In genomic region chr5:140174066-140174465, GRCm38 (mm10) we compare ENCODE assay signal across 19 mouse cellular contexts.
A peak's percentile ranks its signal among the peaks of the same experiment; 100 is the strongest.
DNase-seq lines count a peak whose midpoint lies in the region; ATAC-seq lines count a peak whose summit lies in the region.
"Had no signal": no experiment of that assay in that cellular context is flagged by ENCODE, and none has a peak within 500 bp of the region (broad histone marks: within the 10 kb centered on the region; RNA-seq: fewer than 3 reads in every experiment).

No protein-coding gene starts in this region.

- no peaks in the 10 kb centered on the region for H3K36me3 ChIP-seq in embryonic facial prominence, embryonic 11.5 days (replicated peaks; ENCODE audit: control insufficient read depth, insufficient read depth, low read depth, low read length)
- no peaks in the 10 kb centered on the region for H3K36me3 ChIP-seq in embryonic facial prominence, embryonic 10.5 days (replicated peaks)
- H3K36me3 ChIP-seq in forebrain, embryonic 14.5 days (ENCODE audit: control insufficient read depth, insufficient read depth, low read length): no peaks in the 10 kb centered on the region
- no peaks in the 10 kb centered on the region for H3K36me3 ChIP-seq in midbrain, embryonic 11.5 days (ENCODE audit: control insufficient read depth, insufficient read depth, low read length)
- H3K36me3 ChIP-seq in liver, embryonic 11.5 days (ENCODE audit: control insufficient read depth, insufficient read depth, low read length): no peaks in the 10 kb centered on the region
- H3K36me3 ChIP-seq: limb, embryonic 15.5 days had no signal

- no peak overlapping the region for H3K27ac ChIP-seq in embryonic facial prominence, embryonic 11.5 days (replicated peaks; ENCODE audit: low read depth, low read length)
- no peak overlapping the region for H3K27ac ChIP-seq in embryonic facial prominence, embryonic 10.5 days (replicated peaks)
- H3K27ac ChIP-seq in forebrain, embryonic 14.5 days (ENCODE audit: low read depth, low read length): peak overlapping the region; percentile 0; the same call in 1 of the 2 replicates
- H3K27ac ChIP-seq in midbrain, embryonic 11.5 days (ENCODE audit: low read depth, low read length): peak overlapping the region; percentile 44; the same call in 1 of the 2 replicates
- H3K27ac ChIP-seq in liver, embryonic 11.5 days (ENCODE audit: low read depth, low read length): no peak overlapping the region
- H3K27ac ChIP-seq: limb, embryonic 15.5 days had no signal

- no peak overlapping the region for H3K4me2 ChIP-seq in embryonic facial prominence, embryonic 11.5 days (ENCODE audit: low read depth, low read length)
- no peak overlapping the region for H3K4me2 ChIP-seq in forebrain, embryonic 14.5 days (ENCODE audit: low read length)
- H3K4me2 ChIP-seq in midbrain, embryonic 11.5 days: no peak overlapping the region
- no peak overlapping the region for H3K4me2 ChIP-seq in liver, embryonic 11.5 days
- H3K4me2 ChIP-seq: limb, embryonic 15.5 days had no signal

- 37% methylated on average over 3 of the region's 3 CpGs for WGBS in embryonic facial prominence, embryonic 11.5 days
- WGBS in embryonic facial prominence, embryonic 10.5 days: 34% methylated on average over 3 of the region's 3 CpGs
- 7% methylated on average over 3 of the region's 3 CpGs for WGBS in forebrain, embryonic 14.5 days
- WGBS in midbrain, embryonic 11.5 days: 19% methylated on average over 3 of the region's 3 CpGs
- 61% methylated on average over 3 of the region's 3 CpGs for WGBS in liver, embryonic 11.5 days

- H3K9ac ChIP-seq in embryonic facial prominence, embryonic 11.5 days (replicated peaks; ENCODE audit: low read length): peak overlapping the region; percentile 9; the same call in 1 of the 2 replicates
- no peak overlapping the region for H3K9ac ChIP-seq in forebrain, embryonic 14.5 days (ENCODE audit: low read length)
- H3K9ac ChIP-seq in midbrain, embryonic 11.5 days (ENCODE audit: low read length): no peak overlapping the region
- no peak overlapping the region for H3K9ac ChIP-seq in liver, embryonic 11.5 days (ENCODE audit: low read depth, low read length)
- H3K9ac ChIP-seq: limb, embryonic 15.5 days; liver, postnatal 0 days had no signal

- H3K27me3 ChIP-seq in embryonic facial prominence, embryonic 11.5 days (ENCODE audit: control insufficient read depth, insufficient read depth, low read length): no peaks in the 10 kb centered on the region
- H3K27me3 ChIP-seq in embryonic facial prominence, embryonic 10.5 days (replicated peaks; ENCODE audit: low read depth, poor library complexity, severe bottlenecking): no peaks in the 10 kb centered on the region
- no peaks in the 10 kb centered on the region for H3K27me3 ChIP-seq in forebrain, embryonic 14.5 days (replicated peaks; ENCODE audit: control insufficient read depth, insufficient read depth, low read length)
- no peaks in the 10 kb centered on the region for H3K27me3 ChIP-seq in midbrain, embryonic 11.5 days (ENCODE audit: control insufficient read depth, insufficient read depth, low read length)
- H3K27me3 ChIP-seq in liver, embryonic 11.5 days (replicated peaks; ENCODE audit: control insufficient read depth, insufficient read depth, low read length): no peaks in the 10 kb centered on the region
- H3K27me3 ChIP-seq: limb, embryonic 15.5 days had no signal

- H3K4me1 ChIP-seq in embryonic facial prominence, embryonic 11.5 days (ENCODE audit: control insufficient read depth, insufficient read depth, low read length): no peaks in the 10 kb centered on the region; the same call in 1 of the 2 replicates
- peaks cover 22% of the 10 kb centered on the region for H3K4me1 ChIP-seq in embryonic facial prominence, embryonic 10.5 days
- peaks cover 15% of the 10 kb centered on the region for H3K4me1 ChIP-seq in forebrain, embryonic 14.5 days (ENCODE audit: control insufficient read depth, insufficient read depth, low read length)
- H3K4me1 ChIP-seq in midbrain, embryonic 11.5 days (ENCODE audit: control insufficient read depth, insufficient read depth, low read length): peaks cover 15% of the 10 kb centered on the region
- peaks cover 2% of the 10 kb centered on the region for H3K4me1 ChIP-seq in liver, embryonic 11.5 days (replicated peaks; ENCODE audit: control insufficient read depth, insufficient read depth, low read length)

- no peaks in the 10 kb centered on the region for H3K9me3 ChIP-seq in embryonic facial prominence, embryonic 11.5 days (replicated peaks; ENCODE audit: control insufficient read depth, low read length)
- H3K9me3 ChIP-seq in embryonic facial prominence, embryonic 10.5 days: no peaks in the 10 kb centered on the region
- H3K9me3 ChIP-seq in forebrain, embryonic 14.5 days (replicated peaks; ENCODE audit: control insufficient read depth, low read length): no peaks in the 10 kb centered on the region
- H3K9me3 ChIP-seq in midbrain, embryonic 11.5 days (ENCODE audit: control insufficient read depth, low read length): no peaks in the 10 kb centered on the region
- no peaks in the 10 kb centered on the region for H3K9me3 ChIP-seq in liver, embryonic 11.5 days (ENCODE audit: control insufficient read depth, low read length)
- H3K9me3 ChIP-seq: limb, embryonic 15.5 days had no signal

- H3K4me3 ChIP-seq in embryonic facial prominence, embryonic 11.5 days (ENCODE audit: low read depth, low read length): no peak overlapping the region
- H3K4me3 ChIP-seq in embryonic facial prominence, embryonic 10.5 days: no peak overlapping the region
- H3K4me3 ChIP-seq in forebrain, embryonic 14.5 days (ENCODE audit: low read depth, low read length): no peak overlapping the region
- no peak overlapping the region for H3K4me3 ChIP-seq in midbrain, embryonic 11.5 days (ENCODE audit: low read depth, low read length)
- no peak overlapping the region for H3K4me3 ChIP-seq in liver, embryonic 11.5 days (ENCODE audit: low read depth, low read length)
- H3K4me3 ChIP-seq: limb, embryonic 15.5 days had no signal

- ATAC-seq in embryonic facial prominence, embryonic 11.5 days (replicated peaks; ENCODE audit: insufficient number of reproducible peaks, low FRiP score, low TSS enrichment, low read depth): no peak
- ATAC-seq in forebrain, embryonic 14.5 days: no peak; the same call in 1 of the 2 replicates
- no peak for ATAC-seq in midbrain, embryonic 11.5 days (ENCODE audit: low FRiP score)
- no peak for ATAC-seq in liver, embryonic 11.5 days (replicated peaks; ENCODE audit: low FRiP score)
- ATAC-seq: activated CD4-positive, CD25-positive, alpha-beta regulatory T cell, adult 4 months; CD4-positive, CD25-positive, alpha-beta regulatory T cell, adult 4 months; liver, postnatal 0 days had no signal

- no peak for DNase-seq in embryonic facial prominence, embryonic 11.5 days (ENCODE audit: low spot score)
- DNase-seq in embryonic facial prominence, embryonic 10.5 days (ENCODE audit: low spot score): no peak
- DNase-seq in ES-CJ7 (ENCODE audit: low read depth, low spot score): peak; percentile 79
- peak; percentile 25 for DNase-seq in forebrain, embryonic 14.5 days (ENCODE audit: low spot score)
- DNase-seq in midbrain, embryonic 11.5 days (ENCODE audit: low spot score, missing footprints): peak; percentile 81
- DNase-seq in right cerebral cortex, postnatal 36 days (ENCODE audit: low spot score in 2 of 2): no peak
- no peak for DNase-seq in kidney, adult 8-10 months
- DNase-seq in liver, embryonic 11.5 days (ENCODE audit: low spot score): no peak
- DNase-seq: adrenal gland, postnatal 25 days; cerebellum, adult 9-11 months; embryo, embryonic 11 days; gastrocnemius, postnatal 14 days; layer of hippocampus, adult 9-11 months; liver, postnatal 0 days; lung, postnatal 14 days; right cerebral cortex, postnatal 14 days had no signal

Comparison
In these comparisons a context has a peak if more than half of its experiments do, and no peak if none do; other contexts are left out.
1. DNase-seq: peak in ES-CJ7 (single experiment), forebrain, embryonic 14.5 days (single experiment) and midbrain, embryonic 11.5 days (single experiment); none in embryonic facial prominence, embryonic 11.5 days (single experiment), embryonic facial prominence, embryonic 10.5 days (single experiment), right cerebral cortex, postnatal 36 days (0 of 2), kidney, adult 8-10 months (0 of 2) and liver, embryonic 11.5 days (single experiment).
2. H3K27ac ChIP-seq: peak in forebrain, embryonic 14.5 days (single experiment) and midbrain, embryonic 11.5 days (single experiment); none in embryonic facial prominence, embryonic 11.5 days (single experiment), embryonic facial prominence, embryonic 10.5 days (single experiment) and liver, embryonic 11.5 days (single experiment).